Mouse (Mus musculus) gastrocnemius, postnatal 36 days (tissue): ENCODE measurements at regions not wholly inside any gene's neighbourhood (a gene's known extent, or its start where the extent isn't known, plus 50 kb on each side); places are given as distances from the start of the nearest gene placed in this dataset.

ENCODE experiments used
- DNase-seq, 2 experiments: peaks; one replicate each; pipeline ENCODE4 v3.0.0; 2022
- intact Hi-C: fragments of 180-260 bp; cut with DNase I; formaldehyde crosslinking; loops from one replicate; pipeline ENCODE4 v1.15.1; 2025

DNA sequence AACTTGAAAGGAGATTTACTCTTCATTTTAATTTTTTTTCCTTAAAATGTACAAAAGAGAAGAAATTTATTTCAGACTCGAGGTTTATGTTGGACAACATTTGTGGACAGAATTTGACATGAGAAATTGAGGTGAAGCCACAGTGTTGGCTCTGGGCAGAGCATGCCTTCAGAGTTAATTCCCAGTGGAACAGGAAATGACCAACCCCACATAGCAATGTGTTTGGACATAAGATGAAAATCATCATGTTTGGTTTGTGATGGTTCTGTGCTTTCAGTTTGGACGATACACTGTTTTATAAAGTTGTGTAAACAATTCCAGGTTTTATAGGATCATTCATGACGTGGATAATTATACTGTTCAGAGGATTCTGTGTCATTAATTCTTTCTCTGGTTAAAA lies 271.9 kb upstream of the Mettl25 start:
- DNase-seq, result no peak
- intact Hi-C loops, result no loop called here

- no peak for DNase-seq
- intact Hi-C loops, result no loop called here
These were observed 273.7 kb upstream of the Mettl25 start for GRCm38 (mm10) chr10:106114743-106115486.

DNA sequence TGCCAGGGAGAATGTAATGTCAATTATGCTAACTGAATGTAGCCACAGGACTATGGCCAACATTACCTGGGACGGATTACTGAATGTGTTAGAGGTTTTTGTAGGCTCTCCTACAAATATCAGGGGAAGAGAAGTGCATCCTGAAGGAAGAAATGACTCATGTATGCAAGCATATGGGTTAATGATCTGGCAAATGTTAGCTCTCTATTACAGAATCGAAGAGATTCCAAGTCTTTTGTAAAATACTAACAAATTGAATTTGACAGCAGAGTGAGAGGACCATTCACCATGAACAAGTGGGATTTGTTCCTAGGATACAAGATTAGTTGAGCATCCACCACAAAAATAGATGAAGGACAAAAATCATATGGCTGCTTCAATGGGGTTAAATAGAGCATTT lies 280.6 kb upstream of the Mettl25 start:
- no peak for DNase-seq
- intact Hi-C loops, result no loop called here

GRCm38 (mm10) chr10:106122952-106123351 lies 281.8 kb upstream of the Mettl25 start:
- DNase-seq, result no peak
- intact Hi-C loops, result no loop called here

GRCm38 (mm10) chr10:106172131-106172530 lies 298.0 kb upstream of the Ppfia2 start:
- intact Hi-C loops, result no loop called here
- DNase-seq, result no peak

DNA sequence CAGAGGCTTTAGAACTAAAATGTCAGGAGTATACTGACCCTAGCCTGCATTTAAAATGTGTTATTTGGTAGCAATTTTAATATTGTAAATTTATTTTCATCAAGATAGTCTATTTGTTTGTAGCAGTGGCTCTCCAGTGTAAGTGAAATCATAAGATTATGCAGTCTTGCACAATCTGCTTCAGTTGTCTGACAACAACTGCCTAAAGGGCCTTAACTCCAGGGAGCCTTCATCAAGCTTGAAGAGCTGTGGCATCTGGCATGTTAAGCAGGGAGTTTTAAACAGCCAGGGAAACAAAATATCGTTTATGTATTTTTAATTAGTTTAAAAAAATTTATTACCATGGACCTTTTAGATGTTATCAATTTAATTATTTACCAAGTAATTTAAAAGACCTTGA lies 295.7 kb upstream of the Ppfia2 start:
- DNase-seq, result no peak
- intact Hi-C loops, result no loop called here

DNA sequence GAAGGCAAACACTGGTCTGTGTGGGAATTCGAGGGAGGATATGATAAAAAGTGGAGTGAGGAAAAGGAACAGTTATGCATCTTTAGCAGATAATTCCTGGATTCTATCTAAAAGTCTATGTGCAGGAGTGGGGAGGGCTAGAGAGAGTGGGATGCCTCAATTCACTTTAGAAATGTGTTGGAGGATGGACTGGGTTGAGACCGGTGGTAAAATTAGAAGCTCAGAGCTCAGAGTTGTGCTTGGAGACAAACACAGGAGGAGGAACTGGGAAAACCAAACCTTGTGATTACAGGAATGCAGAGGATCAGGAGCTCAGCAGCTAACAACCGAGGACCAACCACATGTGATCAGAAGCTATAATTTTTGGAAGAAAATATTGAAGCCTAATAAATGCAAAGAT lies 290.5 kb upstream of the Ppfia2 start:
- no peak for DNase-seq
- intact Hi-C loops, result no loop called here

DNA sequence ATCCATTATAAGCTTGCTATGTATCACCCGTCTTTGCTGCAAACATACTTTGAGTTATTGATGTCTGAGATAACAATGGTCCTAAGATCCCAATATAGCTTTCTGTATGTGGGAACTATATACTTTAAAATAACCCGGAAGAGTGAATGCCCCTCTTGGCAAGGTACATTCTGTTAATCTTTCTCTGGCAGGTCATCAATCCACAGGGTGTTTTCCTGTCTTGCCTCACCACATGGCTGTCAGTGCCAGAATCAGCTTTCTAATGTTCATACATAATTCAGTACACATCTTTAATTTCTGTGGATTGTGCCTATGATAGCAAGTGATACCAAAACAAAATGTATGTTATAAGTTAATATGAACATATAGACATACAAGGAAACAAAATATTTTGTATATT lies 267.6 kb upstream of the Ppfia2 start:
- intact Hi-C loops, result no loop called here
- DNase-seq, result no peak

DNA sequence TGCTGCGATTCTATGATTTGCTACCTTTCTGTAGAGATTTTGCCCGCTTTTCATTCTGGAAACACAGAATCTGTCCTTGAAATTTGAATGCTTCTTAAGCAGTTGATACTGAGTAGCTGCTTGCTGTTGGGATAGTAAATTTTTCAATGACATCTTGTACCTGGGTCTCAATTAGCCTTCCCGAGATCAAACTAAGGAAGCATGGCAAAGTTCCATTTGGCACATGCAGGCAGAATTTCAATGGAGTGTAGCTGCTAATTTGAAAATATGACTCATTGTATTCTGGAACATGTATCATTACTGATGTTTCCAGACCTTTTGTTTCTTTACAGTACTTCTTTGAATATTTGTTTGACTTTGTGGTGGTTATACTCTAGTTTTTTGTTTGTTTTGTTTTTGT lies 245.9 kb upstream of the Ppfia2 start:
- intact Hi-C loops, result no loop called here
- DNase-seq, result no peak

DNA sequence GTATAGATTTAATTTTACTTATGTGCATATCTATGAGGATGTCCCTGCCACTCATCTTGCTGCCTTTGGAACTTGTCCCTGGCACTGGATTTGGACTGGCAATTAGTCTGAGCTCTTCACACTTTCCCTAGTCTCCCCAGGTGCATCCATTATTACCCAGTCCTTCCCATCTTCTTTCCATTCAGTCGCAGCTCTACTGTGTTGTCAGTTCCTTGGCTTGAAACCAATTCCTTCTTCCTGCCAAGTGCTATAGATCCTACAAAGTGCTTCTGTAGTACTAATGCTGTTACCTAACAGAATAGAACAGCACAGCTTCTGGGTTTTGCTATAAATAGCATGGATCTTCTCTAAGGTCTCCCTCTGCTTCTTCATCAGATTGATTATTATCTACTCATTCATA lies 228.0 kb upstream of the Ppfia2 start:
- intact Hi-C loops, result no loop called here
- DNase-seq, result no peak

DNA sequence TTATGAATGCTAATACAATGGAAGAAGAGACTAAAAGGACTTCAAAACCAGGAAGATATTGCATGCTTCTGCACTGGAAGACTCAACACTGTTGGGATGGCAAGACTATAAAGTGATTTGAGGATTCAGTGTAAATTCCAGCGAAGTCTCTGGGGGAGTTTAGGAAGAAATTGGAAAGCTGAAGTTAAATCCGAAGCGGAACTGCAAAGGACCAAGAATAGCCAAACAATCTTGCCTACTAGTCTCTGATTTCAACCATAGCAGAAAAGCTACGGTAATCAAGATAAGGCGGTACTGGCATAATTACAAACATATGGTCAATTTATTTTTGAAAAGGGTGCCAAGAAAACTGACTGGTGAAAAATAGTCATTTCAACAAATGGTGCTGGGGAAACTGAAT lies 216.0 kb upstream of the Ppfia2 start:
- no peak for DNase-seq
- intact Hi-C loops, result no loop called here

- no peak for DNase-seq
- intact Hi-C loops, result no loop called here
These were observed 210.3 kb upstream of the Ppfia2 start for GRCm38 (mm10) chr10:106259811-106260210.

- DNase-seq, result no peak
- intact Hi-C loops, result no loop called here
These were observed 196.8 kb upstream of the Ppfia2 start for GRCm38 (mm10) chr10:106273335-106273734.

- intact Hi-C loops, result no loop called here
- DNase-seq, result no peak
These were observed 180.2 kb upstream of the Ppfia2 start for GRCm38 (mm10) chr10:106289951-106290350.

DNA sequence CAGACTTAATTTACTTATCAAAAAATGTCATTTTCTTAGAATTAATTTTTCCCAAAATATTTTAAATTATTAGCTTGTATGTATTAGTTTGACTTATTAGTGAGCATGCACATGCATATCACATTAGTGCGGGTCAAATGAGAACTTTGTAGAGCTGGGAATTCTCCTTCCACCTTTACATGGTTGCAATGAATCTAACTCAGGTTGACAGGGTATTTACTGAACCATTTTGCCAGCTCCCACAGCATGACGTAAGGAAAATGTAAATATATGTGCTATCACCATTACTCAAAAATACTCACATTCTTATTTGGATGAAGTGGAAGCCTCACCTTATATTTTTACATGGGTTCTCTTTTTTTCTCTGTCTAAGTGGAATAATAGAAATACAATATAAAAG lies 179.4 kb upstream of the Ppfia2 start:
- intact Hi-C loops, result no loop called here
- DNase-seq, result no peak

DNA sequence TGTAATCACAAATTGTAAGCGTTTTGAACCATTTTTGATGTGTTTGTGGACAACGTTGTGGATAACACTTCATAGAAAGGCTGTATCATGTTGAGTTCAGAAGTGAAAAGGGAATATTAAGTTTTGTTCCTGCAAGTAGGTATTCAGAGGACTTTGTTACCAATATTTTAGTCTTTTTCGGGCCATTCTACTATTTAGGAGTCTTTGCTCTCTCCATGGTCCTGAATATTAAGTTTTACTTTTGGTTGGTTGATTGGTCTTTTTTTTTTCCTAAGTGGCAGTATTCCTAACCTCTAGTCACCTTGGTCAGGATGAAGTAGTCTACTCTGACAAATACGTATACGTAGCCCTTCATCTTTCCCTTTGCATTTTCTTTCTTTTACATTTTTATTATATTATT lies 174.6 kb upstream of the Ppfia2 start:
- intact Hi-C loops, result loop anchor here (5.0 kb wide), 1 partner anchor 423 kb away; no protein-coding TSS in a partner anchor
- DNase-seq, result no peak

DNA sequence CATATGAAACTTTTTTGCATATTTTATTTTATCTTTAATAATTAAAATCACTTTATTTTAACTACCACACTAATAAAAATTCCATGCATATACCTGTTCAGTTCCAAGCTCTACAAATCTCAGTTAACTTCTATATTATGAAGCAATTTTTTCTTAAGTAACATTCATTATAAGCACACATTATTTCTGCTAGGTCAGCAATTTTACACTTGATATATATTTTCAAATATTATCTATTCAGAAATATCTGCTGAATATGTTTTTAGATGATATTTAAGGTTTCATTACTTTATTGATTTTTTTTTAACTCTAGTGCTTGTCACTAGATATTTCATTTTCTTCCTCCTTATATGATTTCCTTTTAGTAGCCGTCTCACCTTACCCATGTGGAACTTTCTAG lies 135.0 kb upstream of the Ppfia2 start:
- intact Hi-C loops, result no loop called here
- DNase-seq, result no peak

DNA sequence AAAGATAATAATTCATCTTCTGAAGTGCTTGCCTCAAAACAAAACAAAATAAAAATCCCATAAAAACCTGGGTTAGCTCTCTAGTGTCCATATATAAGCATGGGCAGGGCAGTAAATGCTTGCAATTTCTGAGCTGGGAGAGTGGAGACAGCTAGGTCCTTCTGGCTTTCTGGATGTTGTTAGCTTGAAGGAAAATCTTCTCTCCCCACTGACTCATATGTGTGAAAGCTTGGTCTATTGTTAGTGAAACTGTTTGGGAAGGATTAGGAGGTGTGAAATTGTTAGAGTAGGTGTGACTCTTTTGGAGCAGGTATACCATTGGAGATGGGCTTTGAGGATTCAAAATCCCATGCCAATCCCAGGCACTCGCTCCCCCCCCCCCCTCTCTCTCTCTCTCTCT lies 118.5 kb upstream of the Ppfia2 start:
- intact Hi-C loops, result no loop called here
- no peak for DNase-seq

DNA sequence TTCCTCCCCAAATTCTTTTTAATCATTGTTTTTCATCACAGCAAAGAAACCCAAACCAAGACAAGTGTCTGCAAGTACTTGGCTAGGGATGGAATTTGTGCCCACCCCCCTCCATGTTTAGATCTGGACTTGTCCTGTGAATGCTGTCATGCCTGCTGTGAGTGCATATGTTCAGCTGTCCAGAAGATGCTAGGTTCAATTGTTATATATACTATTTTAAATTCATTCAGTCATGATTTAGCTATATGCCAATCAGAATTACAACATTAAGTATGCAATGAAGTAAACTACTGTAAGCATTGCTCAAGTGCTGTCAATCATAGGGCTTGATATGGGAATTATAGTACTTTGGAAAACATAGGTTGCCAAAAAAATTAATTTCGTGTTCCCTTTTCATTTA lies 94.5 kb upstream of the Ppfia2 start:
- no peak for DNase-seq
- intact Hi-C loops, result no loop called here

DNA sequence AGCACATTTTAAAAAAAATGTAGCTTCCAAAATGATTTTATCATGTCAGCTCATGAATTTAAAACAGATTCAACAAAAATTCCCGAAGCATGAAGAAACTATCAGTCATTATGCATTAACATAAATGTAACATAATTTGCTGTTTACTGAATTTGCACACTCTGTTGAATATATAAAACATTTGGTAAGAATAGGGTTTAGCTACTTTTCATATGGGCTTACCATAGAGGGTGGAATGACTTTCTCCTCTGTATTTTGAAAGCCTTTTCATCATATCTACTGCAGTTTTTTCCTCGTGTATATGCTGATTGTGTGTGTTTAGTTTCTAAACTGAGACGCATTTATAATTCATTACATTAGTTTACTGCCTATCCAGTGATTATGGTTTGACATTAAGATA lies 94.0 kb upstream of the Ppfia2 start:
- intact Hi-C loops, result no loop called here
- DNase-seq, result no peak

GRCm38 (mm10) chr10:106380628-106381027 lies 89.5 kb upstream of the Ppfia2 start:
- intact Hi-C loops, result no loop called here
- DNase-seq, result no peak

DNA sequence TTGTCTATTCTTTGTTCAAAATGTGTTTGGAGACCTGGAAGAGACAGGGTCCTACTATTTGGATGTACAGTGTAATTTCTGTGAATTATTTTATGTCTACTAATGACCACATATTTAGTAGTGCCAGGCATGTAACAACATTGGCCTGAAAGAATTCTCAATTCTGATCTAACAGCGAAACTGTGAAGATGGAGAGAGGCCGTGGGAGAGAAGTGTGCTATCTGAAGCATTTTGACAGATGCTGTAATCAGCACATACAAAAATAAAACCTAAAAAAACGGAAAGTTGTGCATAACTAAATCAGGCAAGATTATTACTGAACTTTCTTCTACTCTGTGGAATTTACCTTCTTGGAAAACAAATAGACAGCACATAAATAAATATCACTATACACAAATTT lies 61.4 kb upstream of the Ppfia2 start:
- intact Hi-C loops, result no loop called here
- no peak for DNase-seq

GRCm38 (mm10) chr10:106413181-106413580 lies 57.0 kb upstream of the Ppfia2 start:
- DNase-seq, result no peak
- intact Hi-C loops, result no loop called here
